Mouse (Mus musculus) midbrain, embryonic 14.5 days (tissue): ENCODE data around the gene Cit. TPM values are rescaled to one million over a fixed set of nuclear protein-coding genes. Genes with fewer than 3 reads are reported as not detected.

ENCODE experiments used
- ATAC-seq: fragments of 200-750 bp; cut with Nextera tagmentation; 2 replicates; pipeline ENCODE4 v1.8.0; 2017; ENCODE audit warnings: moderate number of reproducible peaks, moderate library complexity; ENCODE audit not compliant: low FRiP score, low TSS enrichment
- DNase-seq: peaks from one replicate; pipeline ENCODE4 v3.0.0-alpha.2; 2015
- H3K27ac ChIP-seq: fragments of 300-500 bp; sonication (generic); replicated peaks from 2 replicates; pipeline ENCODE4 v1.5.1; 2014; ENCODE audit warnings: mild to moderate bottlenecking, low read depth, low read length, moderate library complexity
- H3K27me3 ChIP-seq: fragments of 300-500 bp; sonication (generic); 2 replicates; pipeline ENCODE4 v1.6.1; 2014; ENCODE audit warnings: low read length, control low read depth, mixed read lengths; ENCODE audit not compliant: control insufficient read depth, insufficient read depth
- H3K36me3 ChIP-seq: fragments of 300-500 bp; sonication (generic); 2 replicates; pipeline ENCODE4 v1.6.1; 2014; ENCODE audit warnings: low read length, control low read depth; ENCODE audit not compliant: control insufficient read depth, insufficient read depth
- H3K4me1 ChIP-seq: fragments of 300-500 bp; sonication (generic); 2 replicates; pipeline ENCODE4 v1.6.1; 2014; ENCODE audit warnings: mild to moderate bottlenecking, antibody characterized with exemption, low read length, control low read depth; ENCODE audit not compliant: control insufficient read depth, insufficient read depth
- H3K4me2 ChIP-seq: fragments of 300-500 bp; sonication (generic); 2 replicates; pipeline ENCODE4 v1.6.1; 2014; ENCODE audit warnings: mild to moderate bottlenecking, low read length, moderate library complexity
- H3K4me3 ChIP-seq: fragments of 300-500 bp; sonication (generic); replicated peaks from 2 replicates; pipeline ENCODE4 v1.5.1; 2014; ENCODE audit warnings: low read depth, low read length
- H3K9ac ChIP-seq: fragments of 300-500 bp; sonication (generic); replicated peaks from 2 replicates; pipeline ENCODE4 v1.6.1; 2014; ENCODE audit warnings: mild to moderate bottlenecking, low read length, moderate library complexity
- H3K9me3 ChIP-seq: fragments of 300-500 bp; sonication (generic); 2 replicates; pipeline ENCODE4 v1.6.1; 2016; ENCODE audit warnings: low read length, control low read depth, mixed read lengths; ENCODE audit not compliant: control insufficient read depth
- WGBS: fragments of 180-500 bp; shearing (Covaris S2); extraction: QIAGEN DNeasy Blood & Tissue Kit; methylation state at CpG from one replicate; pipeline ENCODE4 v1.1.7; 2014; 5-methylcytosine and 5-hydroxymethylcytosine counted together
- polyA plus RNA-seq: library from polyadenylated mRNA; unstranded; fragments of >200 nt; fragmentation: Nextera tagmentation; extraction: Ambion mirVana; gene quantifications from 2 replicates; pipeline ENCODE4 v1.2.1, GENCODE M21; 2014

Cit gene
- polyA plus RNA-seq, 1 experiment from 2014 or later, result 17.0 TPM

DNA sequence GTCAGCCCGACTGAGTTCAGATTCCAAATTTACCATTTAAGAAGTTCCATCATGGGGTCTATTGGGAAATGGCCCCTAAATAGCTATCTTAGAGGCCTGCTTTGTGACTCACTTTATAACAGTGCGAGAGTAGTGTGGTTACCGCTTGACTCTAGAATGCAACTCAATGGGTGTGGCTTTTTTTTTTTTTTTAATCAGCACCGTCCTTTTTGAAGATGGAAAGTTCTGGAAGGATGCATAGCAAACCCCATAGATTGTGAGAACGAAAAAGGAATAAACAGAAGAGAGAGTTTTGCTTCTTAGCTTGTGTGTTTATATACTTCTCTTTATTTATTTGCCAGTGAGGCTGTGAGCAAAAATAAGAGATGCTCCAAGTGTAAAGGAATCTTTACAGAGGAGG is 181.0 kb downstream of the Cit start:
- Histone ChIP-seq H3K36me3 (peaks cover 8% of the 10 kb centered on the region; the same call in 1 of the 2 replicates), H3K9ac (no peak overlapping the region), H3K4me1 (peaks cover 14% of the 10 kb centered on the region; the same call in 1 of the 2 replicates), H3K4me3 (no peak overlapping the region), H3K27ac (no peak overlapping the region), H3K4me2 (no peak overlapping the region), H3K27me3 (no peaks in the 10 kb centered on the region), H3K9me3 (no peaks in the 10 kb centered on the region)
- 94% methylated on average over 5 of the region's 5 CpGs for whole genome bisulfite sequencing
- ATAC-seq (no peak), DNase-seq (no peak)

DNA sequence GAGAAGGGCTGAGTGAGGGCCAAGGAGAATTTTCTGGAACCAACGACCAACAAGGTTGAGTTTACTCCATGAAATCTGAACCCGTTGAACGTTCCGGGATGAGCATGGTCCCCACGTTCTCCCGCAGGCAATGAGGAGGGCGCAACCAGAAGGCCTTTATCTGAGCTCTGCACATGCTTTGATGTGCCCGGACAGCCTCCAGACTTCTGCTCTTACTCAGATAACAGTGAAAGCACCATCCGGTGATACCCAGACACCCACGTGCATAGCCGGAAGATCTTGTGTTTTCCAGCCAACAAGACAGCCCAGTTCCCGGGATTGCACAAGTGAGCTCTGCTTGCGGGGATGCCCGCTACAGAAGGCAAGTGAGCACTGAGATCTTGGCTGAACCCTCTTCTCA is 181.5 kb downstream of the Cit start:
- 90% methylated on average over 14 of the region's 14 CpGs for whole genome bisulfite sequencing
- no peaks in the 10 kb centered on the region for H3K9me3 ChIP-seq
- H3K9ac ChIP-seq, result no peak overlapping the region
- no peak overlapping the region for H3K27ac ChIP-seq
- peaks cover 14% of the 10 kb centered on the region; the same call in 1 of the 2 replicates for H3K4me1 ChIP-seq
- H3K4me2 ChIP-seq, result no peak overlapping the region
- H3K27me3 ChIP-seq, result no peaks in the 10 kb centered on the region
- no peak for DNase-seq
- no peak for ATAC-seq
- peaks cover 4% of the 10 kb centered on the region; the same call in 1 of the 2 replicates for H3K36me3 ChIP-seq
- H3K4me3 ChIP-seq, result no peak overlapping the region

DNA sequence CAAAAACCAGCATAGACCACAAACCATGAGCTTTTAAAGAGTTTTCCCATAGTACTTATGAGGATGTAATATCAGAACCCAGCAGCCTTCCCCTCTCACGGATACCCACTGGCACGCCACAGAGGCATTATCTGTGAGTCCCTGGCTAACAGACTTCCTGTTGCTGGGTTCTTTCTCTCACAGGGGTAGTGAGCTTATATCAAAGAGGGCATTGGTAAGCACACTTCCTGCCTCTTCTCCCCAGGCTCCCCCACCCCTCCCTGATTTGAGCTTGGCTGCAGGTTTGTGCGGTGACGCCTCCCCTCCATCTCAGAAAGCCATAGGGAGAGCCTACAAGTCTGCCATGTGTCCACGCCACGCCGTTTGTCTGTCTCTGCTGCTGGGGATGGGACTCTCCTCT is 184.0 kb downstream of the Cit start:
- DNase-seq (no peak), ATAC-seq (no peak)
- Histone ChIP-seq H3K27me3 (no peaks in the 10 kb centered on the region), H3K9me3 (no peaks in the 10 kb centered on the region), H3K4me1 (0 out of 2 replicates have a peak, but pooled peaks cover 4% of the 10 kb centered on the region), H3K4me2 (no peak overlapping the region), H3K27ac (no peak overlapping the region), H3K36me3 (no peaks in the 10 kb centered on the region), H3K9ac (no peak overlapping the region), H3K4me3 (no peak overlapping the region)
- WGBS, result 84% methylated on average over 7 of the region's 7 CpGs

DNA sequence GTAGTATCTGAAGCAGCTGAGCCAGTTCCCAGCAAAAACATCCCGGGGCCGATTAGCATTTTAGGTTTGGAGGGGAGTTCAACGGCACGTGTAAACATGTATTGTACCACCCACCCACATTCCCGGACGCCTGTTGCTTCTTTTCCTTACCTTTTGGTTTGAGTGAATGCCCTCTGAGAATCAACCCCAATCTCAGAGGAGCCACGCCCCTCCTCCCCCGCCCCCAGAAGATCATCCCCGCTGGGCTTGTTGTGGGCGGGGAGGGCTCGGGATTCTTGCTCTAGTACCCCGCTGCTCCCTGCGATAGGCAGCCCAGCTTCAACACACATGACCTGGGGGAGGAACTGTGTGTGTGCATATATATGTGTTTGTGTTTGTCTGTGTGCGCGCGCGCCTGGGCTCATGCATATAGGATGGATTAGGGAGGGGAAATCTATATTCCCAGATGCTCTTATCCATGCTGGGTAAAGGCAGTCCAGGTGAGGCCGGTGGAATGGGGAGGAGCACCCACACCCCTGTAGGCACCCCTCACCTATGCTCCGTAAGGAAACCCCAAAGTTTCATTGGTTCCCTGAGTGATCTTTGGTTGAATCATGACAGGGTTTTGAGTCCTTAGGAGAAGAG is 185.6 kb downstream of the Cit start:
- Histone ChIP-seq H3K4me3 (no peak overlapping the region; the same call in 1 of the 2 replicates), H3K27me3 (no peaks in the 10 kb centered on the region), H3K9me3 (no peaks in the 10 kb centered on the region), H3K4me1 (0 out of 2 replicates have a peak, but pooled peaks cover 4% of the 10 kb centered on the region), H3K4me2 (peak overlapping the region; percentile 41), H3K27ac (no peak overlapping the region), H3K9ac (0 out of 2 replicates have a peak overlapping the region, but pooled peaks have one; percentile 14), H3K36me3 (no peaks in the 10 kb centered on the region)
- DNase-seq (peak; percentile 24), ATAC-seq (no peak)
- WGBS, result 3% methylated on average over 19 of the region's 19 CpGs

DNA sequence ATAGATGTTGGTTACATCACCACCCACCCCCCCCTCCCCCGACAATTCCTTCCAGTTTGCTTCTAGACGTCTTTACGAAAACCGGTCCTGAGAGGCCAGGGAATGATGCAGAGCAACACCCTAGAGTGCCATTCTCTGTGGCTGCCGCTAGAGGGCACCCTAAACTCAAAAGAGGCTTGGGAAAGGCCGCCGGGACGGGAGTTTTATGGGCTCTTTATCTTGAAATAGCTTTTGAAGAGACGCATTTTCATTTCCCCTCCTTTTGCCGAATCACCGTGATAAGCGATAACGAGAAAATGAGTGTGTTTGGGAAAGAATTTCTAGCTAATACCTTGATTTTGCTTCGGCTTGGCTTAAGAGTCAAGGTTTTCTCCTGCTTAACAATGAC is 186.1 kb downstream of the Cit start:
- H3K4me2 ChIP-seq, result peak overlapping the region; percentile 41
- WGBS, result 3% methylated on average over 14 of the region's 14 CpGs
- no peak overlapping the region for H3K27ac ChIP-seq
- no peaks in the 10 kb centered on the region for H3K9me3 ChIP-seq
- H3K4me3 ChIP-seq, result no peak overlapping the region
- H3K9ac ChIP-seq, result no peak overlapping the region
- H3K4me1 ChIP-seq, result 0 out of 2 replicates have a peak, but pooled peaks cover 4% of the 10 kb centered on the region
- H3K27me3 ChIP-seq, result no peaks in the 10 kb centered on the region
- ATAC-seq (no peak), DNase-seq (peak; percentile 94)
- no peaks in the 10 kb centered on the region for H3K36me3 ChIP-seq

DNA sequence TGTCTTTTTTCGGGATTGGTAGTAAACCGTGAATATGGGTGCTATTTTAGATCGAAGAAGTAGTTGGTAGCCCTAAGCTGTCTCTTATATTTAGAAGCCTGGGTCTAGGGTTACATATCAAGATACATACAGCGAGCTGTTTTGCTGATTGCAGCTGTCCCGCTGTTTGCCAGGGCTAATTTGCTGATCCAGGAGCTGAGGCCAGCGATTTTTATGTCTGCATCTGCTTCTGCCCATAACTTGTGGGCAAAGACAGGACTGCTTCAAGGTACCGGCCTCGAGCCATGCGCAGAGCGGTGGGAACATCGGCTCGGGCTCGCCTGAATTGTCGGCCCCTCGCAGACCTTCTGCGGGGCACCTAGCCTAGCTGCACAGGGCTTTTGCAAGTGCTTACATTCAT is 191.4 kb downstream of the Cit start:
- 52% methylated on average over 16 of the region's 16 CpGs for WGBS
- ATAC-seq, result no peak

DNA sequence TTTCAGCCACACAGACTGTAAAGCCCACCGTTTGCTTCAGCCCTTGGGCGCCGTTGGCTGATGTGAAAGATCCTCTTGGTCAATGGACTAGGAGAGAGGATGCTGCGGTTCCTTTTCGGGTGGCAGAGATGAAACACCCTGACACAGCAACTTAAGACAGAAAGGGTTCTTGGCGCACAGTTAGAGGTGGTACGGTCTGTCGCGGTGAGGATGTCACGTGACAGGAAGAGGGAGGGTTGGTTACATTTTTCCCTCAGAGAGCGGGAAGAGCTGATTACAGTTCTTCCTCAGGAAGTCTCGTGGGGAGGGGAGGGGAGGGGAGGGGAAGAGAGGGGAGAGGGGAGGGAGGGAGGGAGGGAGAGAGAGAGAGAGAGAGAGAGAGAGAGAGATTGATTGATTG is 192.7 kb downstream of the Cit start:
- Histone ChIP-seq H3K4me3 (no peak overlapping the region), H3K9ac (no peak overlapping the region), H3K9me3 (no peaks in the 10 kb centered on the region), H3K36me3 (no peaks in the 10 kb centered on the region), H3K4me2 (no peak overlapping the region), H3K4me1 (peaks cover 3% of the 10 kb centered on the region; the same call in 1 of the 2 replicates), H3K27me3 (no peaks in the 10 kb centered on the region), H3K27ac (no peak overlapping the region)
- DNase-seq (no peak), ATAC-seq (no peak)
- 57% methylated on average over 12 of the region's 12 CpGs for WGBS

More for the DNA sequence above, 191.4 kb downstream of the Cit start:
- Histone ChIP-seq H3K4me2 (no peak overlapping the region), H3K36me3 (no peaks in the 10 kb centered on the region), H3K27ac (no peak overlapping the region), H3K9ac (no peak overlapping the region), H3K27me3 (no peaks in the 10 kb centered on the region), H3K4me3 (no peak overlapping the region), H3K9me3 (no peaks in the 10 kb centered on the region), H3K4me1 (no peaks in the 10 kb centered on the region)
- DNase-seq, result no peak

DNA sequence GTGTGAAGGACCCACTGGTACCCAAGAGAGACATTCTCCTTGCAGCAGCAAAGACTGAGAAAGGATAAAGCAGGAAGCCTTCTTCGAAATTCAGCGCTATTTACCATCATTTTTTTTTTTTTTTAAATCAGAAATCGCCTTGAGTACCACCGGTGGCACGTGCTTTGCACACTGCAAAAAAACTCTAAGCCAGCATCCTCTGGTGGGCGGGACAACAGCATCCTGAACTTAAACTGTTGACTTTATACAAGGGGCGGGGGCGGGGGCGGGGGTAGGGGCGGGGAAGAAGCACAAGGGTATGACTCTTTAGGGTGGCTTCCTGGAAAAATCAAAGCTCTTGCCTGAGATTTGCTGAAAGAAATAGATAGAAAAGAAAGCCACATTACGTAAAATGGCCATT is 194.6 kb downstream of the Cit start:
- WGBS, result 28% methylated on average over 11 of the region's 11 CpGs
- no peaks in the 10 kb centered on the region for H3K27me3 ChIP-seq
- H3K27ac ChIP-seq, result no peak overlapping the region
- peaks cover 3% of the 10 kb centered on the region; the same call in 1 of the 2 replicates for H3K4me1 ChIP-seq
- DNase-seq, result no peak
- no peaks in the 10 kb centered on the region for H3K9me3 ChIP-seq
- no peak overlapping the region for H3K4me2 ChIP-seq
- H3K4me3 ChIP-seq, result no peak overlapping the region
- no peak overlapping the region for H3K9ac ChIP-seq
- no peak for ATAC-seq
- H3K36me3 ChIP-seq, result no peaks in the 10 kb centered on the region

DNA sequence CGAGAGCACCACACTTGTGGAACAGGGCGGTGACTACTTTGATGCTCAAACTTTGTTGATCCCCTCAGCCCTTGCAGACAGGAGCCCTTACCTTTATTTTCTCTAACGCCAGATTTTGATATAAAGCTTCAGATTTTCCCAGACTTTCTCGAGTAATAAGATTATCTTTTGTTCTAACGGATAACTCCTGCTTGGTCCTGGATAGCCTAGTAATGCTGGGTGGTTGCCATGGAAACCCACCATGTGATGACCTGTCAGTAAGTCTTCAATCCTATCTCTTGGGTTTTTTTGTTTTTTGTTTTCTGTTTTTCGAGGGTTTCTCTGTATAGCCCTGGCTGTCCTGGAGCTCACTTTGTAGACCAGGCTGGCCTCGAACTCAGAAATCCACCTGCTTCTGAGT is 197.2 kb downstream of the Cit start:
- no peak overlapping the region for H3K27ac ChIP-seq
- H3K27me3 ChIP-seq, result no peaks in the 10 kb centered on the region
- no peak overlapping the region for H3K4me3 ChIP-seq
- no peak overlapping the region for H3K4me2 ChIP-seq
- no peaks in the 10 kb centered on the region for H3K36me3 ChIP-seq
- peaks cover 3% of the 10 kb centered on the region; the same call in 1 of the 2 replicates for H3K4me1 ChIP-seq
- H3K9me3 ChIP-seq, result no peaks in the 10 kb centered on the region
- no peak for ATAC-seq
- peak; percentile 65 for DNase-seq
- no peak overlapping the region for H3K9ac ChIP-seq
- 32% methylated on average over 7 of the region's 7 CpGs for WGBS
